Mouse (Mus musculus) kidney, postnatal 4 days (tissue): ENCODE data around the gene Fam161b.
"Not testable (repeated sequence)": the region's sequence is repeated elsewhere in the genome, so short reads cannot be mapped to it uniquely, and the experiment has no call there.

Experiments used
- DNase-seq, 2 experiments: peaks; one replicate each; pipeline ENCODE4 v3.0.0; 2021; ENCODE audit warnings: mixed read lengths in 2 of 2

Fam161b gene

DNA sequence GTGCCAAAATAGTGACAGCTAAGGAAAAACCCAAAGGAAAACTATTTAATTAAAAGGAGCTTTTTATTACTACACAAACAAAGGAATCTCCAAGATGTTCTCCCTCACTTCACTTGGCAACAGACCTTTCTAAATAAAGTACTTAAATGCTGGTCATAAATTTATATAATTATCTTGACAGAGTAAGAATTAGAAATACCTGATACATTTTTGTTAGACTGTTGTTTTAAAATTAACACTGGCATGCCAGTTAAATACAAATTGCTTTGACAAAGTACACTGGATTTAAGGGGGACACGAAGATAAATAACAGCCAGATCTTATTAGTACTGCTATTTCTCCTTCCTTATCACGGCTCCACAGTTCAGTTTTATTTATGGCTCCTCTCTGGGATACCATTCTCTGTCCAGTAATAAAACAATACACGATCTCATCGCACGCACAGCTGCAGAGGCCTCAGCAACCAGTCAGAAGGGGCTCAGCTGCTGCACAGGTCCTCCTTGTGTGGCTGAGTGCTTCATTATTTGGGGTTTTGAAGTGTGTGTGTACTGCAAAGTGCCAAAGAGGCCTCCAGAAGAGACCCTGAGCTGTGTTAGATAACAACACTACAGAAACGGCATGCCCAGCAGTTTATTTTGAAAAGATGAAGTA is 12.3 kb upstream of the Fam161b start:
- DNase-seq = peak; percentile 20 to 38

- DNase-seq = no peak
Measured at GRCm38 (mm10) chr12:84371647-84372046, 10.0 kb upstream of the Fam161b start.

GRCm38 (mm10) chr12:84366971-84367370 is 5.3 kb upstream of the Fam161b start:
- no peak for DNase-seq

GRCm38 (mm10) chr12:84365137-84365536 is 3.5 kb upstream of the Fam161b start:
- DNase-seq = no peak

GRCm38 (mm10) chr12:84364291-84364690 is 2.7 kb upstream of the Fam161b start:
- DNase-seq = no peak

DNA sequence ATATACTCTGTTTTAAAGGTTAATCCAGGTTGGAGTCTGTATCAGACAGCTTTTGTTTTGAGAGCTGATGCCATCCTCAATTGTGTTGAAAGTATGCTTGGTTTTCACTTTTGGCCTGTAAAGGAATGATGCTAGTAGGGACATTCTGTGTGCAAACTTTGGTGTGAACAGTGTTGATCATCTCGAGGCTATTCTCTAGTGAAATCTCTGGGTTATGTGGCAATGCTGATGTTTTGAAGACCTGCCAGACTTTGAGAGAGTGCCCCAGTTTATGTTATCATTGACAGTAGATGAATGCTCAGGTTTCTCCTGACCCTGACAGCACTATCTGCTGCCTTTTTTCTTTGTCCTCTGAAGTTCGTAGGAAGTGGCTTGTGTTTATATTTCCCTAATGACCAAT is 1.2 kb upstream of the Fam161b start:
- no peak for DNase-seq

GRCm38 (mm10) chr12:84358699-84359098 is 2.9 kb downstream of the Fam161b start:
- not testable (repeated sequence) for DNase-seq

DNA sequence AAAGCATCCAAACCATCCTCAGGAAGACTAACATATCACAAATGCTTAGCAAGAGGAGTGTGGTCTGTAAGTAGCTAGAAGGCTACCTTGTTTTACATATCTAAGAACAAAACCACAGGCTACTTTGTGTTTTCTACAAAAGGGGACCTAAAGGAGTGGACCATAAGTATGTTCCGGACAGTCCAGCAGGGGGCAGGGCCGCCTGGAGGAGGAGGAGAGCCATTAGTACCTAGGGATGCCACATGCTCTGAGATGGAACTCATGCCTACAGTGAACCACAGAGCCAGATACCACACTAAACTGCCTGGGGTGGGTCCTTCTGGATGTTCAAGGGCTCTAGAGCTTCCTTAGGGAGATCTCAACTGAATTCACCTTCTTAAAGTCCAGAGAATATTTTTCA is 14.4 kb downstream of the Fam161b start:
- peak; percentile 71 to 76 for DNase-seq

DNA sequence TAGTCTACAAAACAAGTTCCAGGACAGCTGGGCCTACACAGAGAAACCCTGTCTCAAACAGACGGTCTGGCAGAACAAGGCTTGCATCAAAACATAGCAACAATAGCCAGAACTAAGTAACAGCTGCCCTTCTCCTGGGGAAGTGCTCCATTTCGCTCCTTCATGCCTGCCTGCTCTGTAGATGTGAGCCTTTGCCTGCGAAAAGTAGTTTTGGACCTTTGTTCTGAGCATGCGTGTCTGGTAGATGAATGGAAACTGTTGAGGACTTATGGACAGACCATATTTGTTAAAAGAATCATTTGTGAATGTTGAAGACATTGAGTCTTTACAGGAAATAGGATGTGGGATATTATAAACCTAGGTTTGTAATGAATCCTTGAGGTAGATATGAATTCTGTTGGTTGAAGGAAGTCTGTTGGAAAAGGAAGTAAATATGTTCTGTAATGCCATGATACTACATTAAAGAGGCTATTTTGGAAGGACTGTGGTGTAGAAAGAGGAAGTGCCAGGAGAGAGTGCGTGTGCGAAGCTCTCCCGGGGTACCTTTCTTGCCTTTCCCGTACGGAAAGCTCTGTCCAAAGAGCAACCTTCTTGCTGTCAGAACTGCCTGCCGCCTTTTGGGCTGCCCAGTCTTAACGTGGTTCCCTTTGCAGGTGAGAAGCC is 24.5 kb downstream of the Fam161b start:
- DNase-seq = no peak

DNA sequence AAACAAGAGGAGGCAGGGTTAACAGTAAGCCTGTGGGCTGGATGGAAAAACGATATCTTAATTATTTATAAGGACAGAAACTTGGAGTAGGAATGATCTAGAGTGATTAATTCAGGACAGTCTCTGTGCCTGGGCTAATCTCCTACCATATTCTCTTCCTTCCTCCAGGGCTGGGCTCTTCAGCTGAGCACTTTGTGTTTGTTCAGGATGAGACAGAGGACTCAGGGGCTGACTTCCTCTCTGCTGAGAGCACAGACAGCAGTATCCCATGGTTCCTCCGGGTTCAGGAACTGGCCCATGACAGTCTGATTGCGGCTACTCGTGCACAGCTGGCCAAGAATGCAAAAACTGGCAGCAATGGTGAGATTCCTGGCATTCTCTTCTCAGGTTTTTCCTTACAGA is 34.5 kb downstream of the Fam161b start:
- DNase-seq = peak; percentile 16 to 43

DNA sequence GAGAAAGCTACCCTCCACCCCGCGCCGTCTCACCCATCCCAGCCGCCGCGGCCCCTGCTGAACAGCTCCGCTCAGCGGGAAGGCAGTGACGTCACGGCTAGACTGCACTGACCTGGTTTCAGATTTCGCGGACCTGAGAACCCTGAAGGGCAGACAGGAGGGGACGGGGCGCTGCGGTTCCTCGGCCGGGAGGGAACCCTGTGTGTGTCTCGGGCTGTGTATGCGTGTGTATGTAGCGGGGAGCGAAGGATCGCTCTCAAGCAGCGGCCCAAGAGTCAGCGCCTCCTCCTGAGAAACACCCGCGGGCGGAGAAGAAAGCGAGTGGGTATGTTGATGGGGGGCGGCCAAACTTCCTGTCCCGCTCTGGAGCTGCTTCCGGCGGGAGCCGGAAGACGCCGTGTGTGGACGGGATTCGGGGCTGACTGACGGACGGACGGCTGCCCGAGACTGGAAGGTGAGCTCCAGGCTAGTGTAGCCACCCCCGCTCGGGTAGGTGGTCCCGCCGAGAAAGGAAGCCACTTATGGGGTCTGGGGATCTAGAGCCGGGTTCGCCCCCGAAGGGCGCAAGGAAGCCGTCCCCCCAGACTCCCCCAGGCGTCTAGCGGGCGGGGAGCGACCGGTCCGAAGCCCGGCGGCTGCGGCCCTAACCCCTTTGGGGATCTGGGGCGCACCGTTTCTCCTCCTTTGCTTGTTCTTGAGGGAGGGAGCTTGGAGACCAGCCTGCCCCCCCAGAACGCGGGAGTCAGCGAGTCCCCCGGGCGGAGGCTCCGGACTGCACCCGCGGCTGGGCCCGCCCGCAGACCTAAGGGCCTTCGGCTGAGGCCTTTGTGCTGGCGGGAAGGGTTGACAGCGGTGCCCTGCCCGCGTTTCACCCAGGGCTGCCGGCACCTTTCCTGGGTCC is 44.7 kb downstream of the Fam161b start, which contains the start of gene Zfp410:
Zfp410 (plus strand) TSS at position 132 of the 901 bp plus-strand sequence.
- peak; percentile 92 to 95 for DNase-seq

- no peak for DNase-seq
Measured at GRCm38 (mm10) chr12:84316006-84316405, 45.6 kb downstream of the Fam161b start.

GRCm38 (mm10) chr12:84311306-84311705 is 50.3 kb downstream of the Fam161b start:
- no peak for DNase-seq

GRCm38 (mm10) chr12:84304554-84304953 is 57.1 kb downstream of the Fam161b start:
- no peak for DNase-seq

- DNase-seq = no peak
Measured at GRCm38 (mm10) chr12:84304101-84304500, 57.5 kb downstream of the Fam161b start.

GRCm38 (mm10) chr12:84299265-84299664 is 62.4 kb downstream of the Fam161b start:
- DNase-seq = no peak

DNA sequence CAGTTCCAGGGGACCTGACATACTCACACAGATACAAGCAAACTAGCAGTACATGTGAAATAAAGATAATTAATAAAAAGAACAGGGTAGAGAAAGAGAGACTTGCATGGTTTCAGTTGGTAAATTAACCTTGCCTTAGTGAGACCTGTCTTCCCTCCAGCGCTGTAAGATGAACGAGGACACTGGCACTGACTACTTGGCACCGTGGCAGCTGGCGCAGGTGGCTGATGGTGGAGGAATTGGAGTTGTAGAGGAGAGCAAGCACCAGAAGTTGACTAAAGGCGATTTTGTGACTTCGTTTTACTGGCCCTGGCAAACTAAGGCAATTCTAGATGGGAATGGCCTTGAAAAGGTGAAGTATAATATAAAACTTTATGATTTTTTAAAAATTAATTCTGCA is 63.8 kb downstream of the Fam161b start:
- DNase-seq = no peak
